Mouse (Mus musculus) MEL (cell line): ENCODE data around the gene Gm20388. TPM values are rescaled to one million over a fixed set of nuclear protein-coding genes. Genes with fewer than 3 reads are reported as not detected.

ENCODE experiments used
- DNase-seq: peaks from one replicate; pipeline ENCODE4 v3.0.0; 2011; ENCODE audit warnings: low read depth, low spot score
- H3K27ac ChIP-seq: 2 replicates; pipeline ENCODE4 v1.5.1; 2012; ENCODE audit warnings: low read depth, mild to moderate bottlenecking, control low read depth, low read length, moderate library complexity; ENCODE audit not compliant: control insufficient read depth
- H3K27me3 ChIP-seq, 2 experiments: fragments of 150-350 bp in 1 of 2; sonication (generic) in 1 of 2; 2 replicates each; pipeline ENCODE4 v1.6.1; 2012; ENCODE audit warnings: low read length in 2 of 2, mild to moderate bottlenecking in 2 of 2, improper control_type of control experiment in 1 of 2, moderate library complexity in 1 of 2; ENCODE audit not compliant: insufficient read depth in 2 of 2, control insufficient read depth in 1 of 2
- H3K36me3 ChIP-seq, 2 experiments: 2 replicates each; pipeline ENCODE4 v1.6.1; 2012 to 2014; ENCODE audit warnings: low read length in 2 of 2, improper control_type of control experiment in 1 of 2, inconsistent platforms in 1 of 2, mild to moderate bottlenecking in 1 of 2; ENCODE audit not compliant: insufficient read depth in 2 of 2, control insufficient read depth in 1 of 2
- H3K4me1 ChIP-seq, 2 experiments: fragments of 150-350 bp in 1 of 2; sonication (generic) in 1 of 2; 2 replicates each; pipeline ENCODE4 v1.6.1; 2012; ENCODE audit warnings: low read length in 2 of 2, improper control_type of control experiment in 1 of 2, mild to moderate bottlenecking in 1 of 2; ENCODE audit not compliant: insufficient read depth in 2 of 2, control insufficient read depth in 1 of 2
- H3K4me3 ChIP-seq, 2 experiments: fragments of 150-350 bp in 1 of 2; sonication (generic) in 1 of 2; 2 replicates each; pipeline ENCODE4 v1.5.1; 2012; ENCODE audit warnings: low read depth in 2 of 2, low read length in 2 of 2, mild to moderate bottlenecking in 2 of 2, moderate library complexity in 2 of 2, control low read depth in 1 of 2, improper control_type of control experiment in 1 of 2; ENCODE audit not compliant: control insufficient read depth in 1 of 2, insufficient read depth in 1 of 2
- H3K79me2 ChIP-seq: 2 replicates; pipeline ENCODE4 v1.6.1; 2012; ENCODE audit warnings: mild to moderate bottlenecking, low read length, moderate library complexity; ENCODE audit not compliant: control insufficient read depth, poor library complexity, insufficient read depth
- H3K9ac ChIP-seq: 2 replicates; pipeline ENCODE4 v1.6.1; 2012; ENCODE audit warnings: low read depth, mild to moderate bottlenecking, control low read depth, low read length, moderate library complexity; ENCODE audit not compliant: control insufficient read depth, poor library complexity, severe bottlenecking
- H3K9me3 ChIP-seq: fragments of 150-350 bp; sonication (generic); replicated peaks from 2 replicates; pipeline ENCODE4 v1.6.1; 2012; ENCODE audit warnings: mild to moderate bottlenecking, low read length, improper control_type of control experiment, moderate library complexity; ENCODE audit not compliant: insufficient read depth
- BHLHE40 ChIP-seq: IDR thresholded peaks from 2 replicates; pipeline ENCODE4 v1.6.1; 2012; ENCODE audit warnings: low read depth, mild to moderate bottlenecking, inconsistent platforms, low read length, improper control_type of control experiment, borderline replicate concordance
- CHD1 ChIP-seq: IDR thresholded peaks from 2 replicates; pipeline ENCODE4 v1.6.1; 2012; ENCODE audit warnings: low read depth, mild to moderate bottlenecking, inconsistent platforms, low read length, improper control_type of control experiment
- CTCF ChIP-seq, 3 experiments: IDR thresholded peaks in 2 of 3; conservative IDR thresholded peaks in 1 of 3; 2 replicates each; pipeline ENCODE4 v1.5.1; 2011 to 2012; ENCODE audit warnings: low read length in 3 of 3, low read depth in 2 of 3, mild to moderate bottlenecking in 2 of 3, improper control_type of control experiment in 1 of 3, inconsistent platforms in 1 of 3, mixed read lengths in 1 of 3, moderate library complexity in 1 of 3; ENCODE audit not compliant: control insufficient read depth in 1 of 3, insufficient read depth in 1 of 3, poor library complexity in 1 of 3, severe bottlenecking in 1 of 3
- E2F4 ChIP-seq: IDR thresholded peaks from 2 replicates; pipeline ENCODE4 v1.6.1; 2011; ENCODE audit warnings: low read depth, low read length, improper control_type of control experiment, borderline replicate concordance
- ELF1 ChIP-seq: IDR thresholded peaks from 2 replicates; pipeline ENCODE4 v1.6.1; 2014; ENCODE audit warnings: low read depth, mild to moderate bottlenecking, inconsistent platforms, low read length, improper control_type of control experiment, moderate library complexity
- ETS1 ChIP-seq: IDR thresholded peaks from 2 replicates; pipeline ENCODE4 v1.6.1; 2012; ENCODE audit warnings: low read depth, mild to moderate bottlenecking, inconsistent platforms, low read length, improper control_type of control experiment, moderate library complexity
- GABPA ChIP-seq: IDR thresholded peaks from 2 replicates; pipeline ENCODE4 v1.6.1; 2012; ENCODE audit warnings: low read depth, mild to moderate bottlenecking, inconsistent platforms, low read length, improper control_type of control experiment, moderate library complexity
- HCFC1 ChIP-seq: IDR thresholded peaks from 2 replicates; pipeline ENCODE4 v1.6.1; 2012; ENCODE audit warnings: low read depth, mild to moderate bottlenecking, inconsistent platforms, low read length, improper control_type of control experiment, moderate library complexity
- JUND ChIP-seq: IDR thresholded peaks from 2 replicates; pipeline ENCODE4 v1.6.1; 2011; ENCODE audit warnings: low read depth, mild to moderate bottlenecking, improper control_type of control experiment, low read length
- KAT2A ChIP-seq: conservative IDR thresholded peaks from 2 replicates; pipeline ENCODE4 v1.6.1; 2012; ENCODE audit warnings: low read depth, low read length, improper control_type of control experiment, inconsistent platforms
- MAFK ChIP-seq: IDR thresholded peaks from 2 replicates; pipeline ENCODE4 v1.6.1; 2011; ENCODE audit warnings: low read depth, mild to moderate bottlenecking, low read length, improper control_type of control experiment, borderline replicate concordance
- MAX ChIP-seq: IDR thresholded peaks from 2 replicates; pipeline ENCODE4 v1.6.1; 2011; ENCODE audit warnings: low read length, improper control_type of control experiment
- MYB ChIP-seq: IDR thresholded peaks from 2 replicates; pipeline ENCODE4 v1.6.1; 2011; ENCODE audit warnings: mild to moderate bottlenecking, low read depth, low read length, improper control_type of control experiment
- NELFE ChIP-seq: IDR thresholded peaks from 2 replicates; pipeline ENCODE4 v1.6.1; 2011; ENCODE audit warnings: low read depth, low read length, improper control_type of control experiment
- POLR2AphosphoS2 ChIP-seq: IDR thresholded peaks from 2 replicates; pipeline ENCODE4 v1.6.1; 2011; ENCODE audit warnings: low read length, improper control_type of control experiment
- TAL1 ChIP-seq: IDR thresholded peaks from 2 replicates; pipeline ENCODE4 v1.6.1; 2012; ENCODE audit warnings: mild to moderate bottlenecking, inconsistent platforms, low read length, moderate library complexity, mixed read lengths
- TBP ChIP-seq: IDR thresholded peaks from 2 replicates; pipeline ENCODE4 v1.8.0; 2011; ENCODE audit warnings: low read depth, low read length, improper control_type of control experiment
- UBTF ChIP-seq: IDR thresholded peaks from 2 replicates; pipeline ENCODE4 v1.6.1; 2012; ENCODE audit warnings: low read depth, mild to moderate bottlenecking, inconsistent platforms, low read length, improper control_type of control experiment, moderate library complexity, borderline replicate concordance; ENCODE audit not compliant: insufficient read depth
- USF1 ChIP-seq: IDR thresholded peaks from 2 replicates; pipeline ENCODE4 v1.6.1; 2014; ENCODE audit warnings: low read depth, mild to moderate bottlenecking, inconsistent platforms, low read length, improper control_type of control experiment, moderate library complexity
- USF2 ChIP-seq, 2 experiments: IDR thresholded peaks; 2 replicates each; pipeline ENCODE4 v1.6.1; 2011 to 2012; ENCODE audit warnings: improper control_type of control experiment in 2 of 2, low read length in 2 of 2, borderline replicate concordance in 1 of 2, inconsistent platforms in 1 of 2, low read depth in 1 of 2, mild to moderate bottlenecking in 1 of 2; ENCODE audit not compliant: insufficient read depth in 1 of 2
- ZNF384 ChIP-seq: IDR thresholded peaks from 2 replicates; pipeline ENCODE4 v1.6.1; 2012; ENCODE audit warnings: low read depth, mild to moderate bottlenecking, inconsistent platforms, low read length, improper control_type of control experiment
- polyA plus RNA-seq, 2 experiments: library from polyadenylated mRNA; stranded (reverse) in 1 of 2; unstranded in 1 of 2; fragments of >175 nt in 1 of 2; fragments of >200 nt in 1 of 2; gene quantifications; 2 replicates each; pipeline versions ENCODE4 v1.2.1 to v1.2.4; 2012; ENCODE audit warnings: low replicate concordance in 2 of 2, low read depth in 1 of 2; ENCODE audit not compliant: insufficient read length in 2 of 2, insufficient read depth in 1 of 2, missing spikeins in 1 of 2
- total RNA-seq: library from RNA; depleted of rRNA; stranded (reverse); fragments of 300-350 nt; gene quantifications from 2 replicates; pipeline ENCODE4 v1.2.3, GENCODE M21; 2012

Gm20388 gene
- total and polyA plus RNA-seq, 3 experiments: 11.1 to 17.8 TPM; not detected in 1

GRCm38 (mm10) chr8:120823331-120823730, 912.7 kb downstream of the Gm20388 start:
- no peaks in the 10 kb centered on the region for H3K79me2 ChIP-seq
- no peaks in the 10 kb centered on the region for H3K27me3 ChIP-seq
- no peak for DNase-seq

GRCm38 (mm10) chr8:120823887-120824286, 913.2 kb downstream of the Gm20388 start:
- Histone ChIP-seq H3K9ac (no peak overlapping the region), H3K27me3 (no peaks in the 10 kb centered on the region), H3K27ac (no peak overlapping the region), H3K36me3 (no peaks in the 10 kb centered on the region), H3K4me1 (no peaks in the 10 kb centered on the region), H3K4me3 (no peak overlapping the region), H3K9me3 (no peaks in the 10 kb centered on the region), H3K79me2 (no peaks in the 10 kb centered on the region)
- no peak for DNase-seq
- TF ChIP-seq ZNF384 (no peak), CTCF (IDR thresholded peaks at IDR 0.05 in 2 of 3, conservative IDR thresholded peaks at IDR 0.05 in 1 of 3; ENCODE audit: control insufficient read depth in 1 of 3, insufficient read depth in 1 of 3, low read depth in 2 of 3, low read length in 3 of 3, poor library complexity in 1 of 3, severe bottlenecking in 1 of 3) (no peak), GABPA (no peak), JUND (no peak), MYB (no peak)
- TF ChIP-seq, all 39 proteins: peak for 0

More at GRCm38 (mm10) chr8:120823331-120823730, 912.7 kb downstream of the Gm20388 start:
- Histone ChIP-seq H3K4me3 (no peak overlapping the region), H3K4me1 (no peaks in the 10 kb centered on the region), H3K9me3 (no peaks in the 10 kb centered on the region)
- TF ChIP-seq HCFC1 (no peak), MAX (no peak), ZNF384 (no peak), UBTF (no peak), KAT2A (no peak), CHD1 (no peak), BHLHE40 (no peak), USF1 (no peak), NELFE (no peak), USF2 (IDR thresholded peaks at IDR 0.05; ENCODE audit: borderline replicate concordance in 1 of 2, insufficient read depth in 1 of 2, low read depth in 1 of 2, low read length in 2 of 2) (no peak), TBP (no peak), MAFK (no peak), E2F4 (no peak), TAL1 (no peak), ELF1 (no peak), JUND (no peak), ETS1 (no peak), POLR2AphosphoS2 (no peak), MYB (no peak)
- TF ChIP-seq, all 39 proteins: peak for 0
- no peaks in the 10 kb centered on the region for H3K36me3 ChIP-seq
- H3K9ac ChIP-seq: no peak overlapping the region
- H3K27ac ChIP-seq: no peak overlapping the region
